Mouse (Mus musculus) A20 (cell line): ENCODE measurements at regions not wholly inside any gene's neighbourhood (a gene's known extent, or its start where the extent isn't known, plus 50 kb on each side); places are given as distances from the start of the nearest gene placed in this dataset.

Experiments
- DNase-seq: peaks from one replicate; pipeline ENCODE4 v3.0.0-alpha.2; 2011; ENCODE audit warnings: low read depth, low spot score

DNA sequence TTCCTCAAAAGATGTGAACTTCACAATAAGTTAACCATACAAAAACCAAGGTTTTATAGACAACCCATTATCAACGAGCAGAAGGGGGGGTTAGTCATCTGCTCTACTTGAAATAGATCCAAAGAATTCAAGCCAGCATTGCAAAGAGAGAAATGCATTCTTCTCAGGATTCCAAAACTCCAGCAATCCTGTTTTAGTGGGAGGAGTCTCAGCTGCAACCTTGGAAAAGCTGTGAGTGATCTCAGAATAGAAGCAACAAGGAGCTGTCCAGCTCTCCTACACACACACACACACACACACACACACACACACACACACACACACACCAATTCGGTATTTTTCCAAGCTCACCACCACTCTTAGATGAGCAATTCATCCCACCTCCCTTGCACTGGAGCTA lies 149.0 kb upstream of the BC052040 start:
- DNase-seq = no peak

DNA sequence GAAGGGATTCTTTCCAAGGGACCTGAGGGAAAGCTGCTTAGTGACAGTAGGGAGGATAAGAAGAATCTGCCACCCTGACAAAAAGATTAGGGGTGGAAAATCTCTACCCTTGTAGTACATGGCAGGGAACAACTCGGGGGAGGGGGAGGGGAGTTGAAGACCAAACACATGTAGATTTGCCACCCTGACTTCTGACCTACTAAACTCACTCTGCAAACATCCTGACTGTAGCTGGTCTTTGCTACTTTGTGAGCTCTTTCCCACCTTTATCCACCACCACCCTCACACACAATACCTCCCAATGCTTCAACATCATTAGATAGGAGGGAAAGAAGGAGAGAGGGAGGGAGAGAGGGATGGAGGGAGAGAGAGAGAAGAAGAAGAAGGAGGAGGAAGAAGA lies 140.4 kb upstream of the BC052040 start:
- DNase-seq = no peak

DNA sequence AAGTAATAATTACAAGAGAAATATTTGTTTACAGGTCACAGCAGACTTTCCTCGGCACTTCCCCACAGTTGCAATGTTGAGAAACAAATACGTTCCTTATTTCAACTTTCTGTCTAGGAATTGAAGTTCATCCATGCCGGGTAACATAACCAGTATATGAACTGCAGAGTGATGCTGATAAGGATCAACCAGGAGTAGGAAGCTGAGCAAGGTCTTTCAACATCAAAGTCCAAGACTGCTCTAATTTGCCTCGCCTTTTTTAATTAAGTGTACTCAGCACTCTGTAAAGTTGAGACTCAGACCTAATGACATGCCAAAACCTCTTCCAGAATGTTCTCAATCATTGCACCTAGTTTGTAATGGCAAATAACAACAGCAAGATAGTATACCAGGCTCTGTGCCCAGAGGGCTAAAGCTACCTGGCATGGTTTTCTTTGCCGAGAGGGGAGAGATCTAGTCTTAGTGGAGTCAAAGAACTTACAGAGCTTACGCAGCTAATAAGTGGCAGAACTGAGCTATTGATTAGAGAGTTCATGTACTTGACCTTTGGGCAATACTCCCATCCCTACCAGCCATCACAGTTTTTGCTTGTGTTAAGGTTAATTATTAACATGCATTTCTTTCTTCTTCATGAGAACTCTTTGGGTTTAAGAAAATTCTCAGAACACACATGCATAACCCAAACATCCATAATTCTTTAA lies 131.6 kb upstream of the BC052040 start:
- no peak for DNase-seq

DNA sequence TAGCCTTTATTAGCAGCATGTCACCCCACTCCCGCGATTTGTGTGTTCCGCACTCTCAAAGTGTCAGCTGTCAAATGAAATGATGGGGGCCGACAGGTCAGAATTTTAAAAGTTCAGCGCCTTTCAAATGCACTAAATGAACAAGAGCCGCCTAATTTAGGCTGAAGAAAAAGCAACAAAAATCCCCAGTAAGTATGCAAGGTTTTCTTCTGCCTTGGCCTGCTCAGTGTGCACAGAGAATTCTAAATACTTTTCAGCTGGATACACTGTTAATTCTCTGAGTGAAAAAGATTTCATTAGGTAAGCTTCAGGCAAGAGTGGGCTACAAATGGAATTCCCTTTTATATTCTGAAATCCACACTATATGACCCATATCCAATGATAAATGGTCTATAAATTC lies 125.9 kb upstream of the BC052040 start:
- DNase-seq = no peak

DNA sequence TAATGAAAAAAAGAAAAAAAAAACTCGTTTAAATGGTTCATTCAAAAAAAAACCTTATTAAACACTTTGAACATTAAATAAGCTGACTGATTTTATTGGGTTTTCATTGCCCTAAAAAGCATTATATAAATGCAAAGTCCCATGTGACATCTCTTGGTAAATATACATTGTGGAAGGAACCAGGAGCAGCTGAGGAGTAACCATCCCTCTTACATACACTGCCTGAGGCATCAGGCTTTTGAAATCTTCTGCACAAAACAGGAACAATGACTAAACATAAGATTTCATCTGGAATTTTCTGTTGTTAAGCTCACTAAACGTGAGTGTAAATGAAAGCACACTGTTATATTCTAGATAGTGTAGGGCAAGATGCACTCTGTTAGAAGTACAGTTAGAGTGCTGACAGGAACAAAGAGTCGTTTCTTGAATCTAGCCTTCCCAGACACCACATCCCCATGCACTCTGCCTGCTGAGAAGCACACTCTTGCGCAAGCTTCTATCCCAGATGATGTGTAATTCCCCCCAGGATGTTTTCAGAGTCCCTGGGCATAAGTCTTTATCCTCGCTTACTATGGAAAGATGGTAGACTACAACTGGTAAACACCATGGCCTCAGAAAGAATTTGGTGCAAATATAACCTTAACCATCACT lies 125.0 kb upstream of the BC052040 start:
- no peak for DNase-seq

DNA sequence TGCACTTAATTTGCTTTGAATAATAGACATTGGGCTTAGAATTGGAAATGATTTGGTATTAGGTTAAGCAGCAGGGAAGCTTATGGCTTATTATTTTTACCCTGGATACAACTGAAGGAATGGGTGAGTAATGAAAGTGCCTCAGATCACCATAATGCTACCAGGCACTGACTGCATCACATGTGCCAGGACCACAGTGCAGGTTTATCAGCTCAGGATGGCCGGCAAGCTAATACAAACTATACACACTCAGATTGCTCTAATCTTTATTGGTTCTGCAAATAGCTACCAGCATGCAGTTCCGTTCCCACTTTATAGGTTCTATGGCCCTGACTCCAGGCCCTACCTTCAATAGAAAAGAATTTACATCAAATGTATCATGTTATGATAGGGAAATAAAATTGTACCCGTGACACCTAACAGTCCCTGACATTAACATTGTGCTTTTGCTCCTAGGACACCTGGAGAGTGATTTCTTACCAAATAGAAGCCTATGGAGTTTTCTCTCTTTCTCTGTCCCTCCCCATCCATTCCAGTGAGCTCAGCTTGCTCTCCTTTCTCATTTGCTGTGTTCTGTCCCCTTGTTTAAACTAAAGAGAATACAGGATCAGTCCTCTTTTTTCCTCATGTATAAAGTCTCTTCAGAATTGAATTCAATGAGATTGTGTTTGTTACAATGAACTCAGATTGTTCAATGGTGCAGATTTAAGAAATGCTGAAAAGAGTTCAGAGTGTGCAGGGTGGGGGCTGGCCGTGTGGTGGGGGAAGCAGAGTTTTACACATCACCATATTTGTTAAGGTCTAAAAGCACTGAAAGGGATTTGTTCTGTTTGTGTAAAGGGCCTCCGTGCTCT lies 121.3 kb upstream of the BC052040 start:
- DNase-seq = no peak

DNA sequence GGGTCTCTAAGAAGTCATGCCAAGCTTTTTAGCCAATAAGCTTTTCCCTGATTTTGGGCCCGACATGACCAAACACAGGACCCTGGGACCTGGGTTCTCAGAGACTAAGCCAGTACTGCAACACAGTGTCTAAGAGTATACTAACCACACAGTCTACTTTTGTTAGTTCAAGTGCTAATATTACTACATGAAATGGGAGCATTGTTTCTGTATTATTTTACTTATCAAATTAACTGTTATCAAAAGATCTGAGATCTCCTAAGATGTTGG lies 120.7 kb upstream of the BC052040 start:
- no peak for DNase-seq

DNA sequence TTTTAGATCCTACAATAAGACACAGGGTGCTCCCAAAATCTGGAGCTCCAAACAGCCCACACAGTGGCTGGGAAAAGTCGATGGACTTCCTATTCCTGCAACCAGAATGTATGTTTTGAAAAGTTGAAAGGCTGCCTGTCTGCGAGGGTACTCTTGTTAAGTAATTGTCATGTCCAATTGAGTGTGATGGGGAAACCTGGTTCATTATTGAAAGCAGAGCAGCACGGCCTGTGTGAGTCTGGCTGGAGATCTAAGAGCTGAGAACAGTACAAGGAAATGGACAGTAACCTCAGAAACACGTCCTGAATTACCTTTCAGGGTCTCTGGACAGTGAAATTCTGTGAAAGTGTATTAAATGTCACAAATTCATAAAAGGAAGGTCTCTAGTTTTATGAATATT lies 115.3 kb upstream of the BC052040 start:
- no peak for DNase-seq

DNA sequence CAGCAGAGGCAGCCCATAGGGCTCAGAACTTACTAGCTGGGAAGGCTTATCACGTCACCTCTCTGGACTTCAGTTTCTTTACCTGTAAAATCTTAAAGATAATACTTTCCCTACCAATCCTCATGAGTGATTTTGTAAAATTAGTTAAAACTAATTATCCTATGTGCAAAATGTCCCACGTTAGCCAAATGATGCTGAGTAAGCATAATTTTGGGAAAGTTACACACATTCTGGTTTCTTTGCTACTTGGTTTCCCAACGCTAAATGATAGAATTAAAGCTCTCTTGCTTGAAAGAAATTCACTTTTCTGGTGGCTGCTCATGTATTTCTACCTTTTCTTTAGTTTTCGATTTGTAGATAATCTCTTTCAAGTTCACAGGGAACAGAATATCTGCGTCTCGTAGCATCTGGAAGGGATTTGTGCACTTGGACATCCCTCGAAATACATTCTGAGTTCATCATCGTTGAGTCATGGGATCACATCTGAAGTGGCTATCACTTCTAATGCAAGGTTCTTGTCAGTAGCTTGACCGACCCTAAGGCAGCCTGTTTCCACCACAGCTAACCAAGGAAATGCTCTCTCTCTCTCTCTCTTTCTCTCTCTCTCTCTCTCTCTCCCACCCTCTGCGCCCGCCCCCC lies 114.3 kb upstream of the BC052040 start:
- DNase-seq = no peak

DNA sequence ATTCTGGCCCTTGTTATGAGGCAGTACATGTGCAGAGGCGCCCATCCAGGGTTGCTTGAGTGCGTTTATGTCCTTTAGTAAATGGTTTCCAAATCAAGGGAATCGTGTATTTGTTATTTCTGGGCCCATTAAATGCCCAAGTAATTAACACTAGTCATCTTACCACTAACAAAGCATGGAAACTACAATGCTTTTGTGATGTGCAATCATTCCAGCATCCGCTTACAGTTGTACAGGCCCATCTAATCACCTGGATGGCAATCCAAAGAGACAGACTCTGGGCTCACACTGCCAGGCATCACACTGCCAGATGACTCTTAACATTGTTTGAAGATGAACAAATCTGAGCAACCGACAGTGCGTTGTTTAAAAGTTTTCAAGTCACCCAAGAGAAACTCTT lies 113.6 kb upstream of the BC052040 start:
- DNase-seq = no peak

DNA sequence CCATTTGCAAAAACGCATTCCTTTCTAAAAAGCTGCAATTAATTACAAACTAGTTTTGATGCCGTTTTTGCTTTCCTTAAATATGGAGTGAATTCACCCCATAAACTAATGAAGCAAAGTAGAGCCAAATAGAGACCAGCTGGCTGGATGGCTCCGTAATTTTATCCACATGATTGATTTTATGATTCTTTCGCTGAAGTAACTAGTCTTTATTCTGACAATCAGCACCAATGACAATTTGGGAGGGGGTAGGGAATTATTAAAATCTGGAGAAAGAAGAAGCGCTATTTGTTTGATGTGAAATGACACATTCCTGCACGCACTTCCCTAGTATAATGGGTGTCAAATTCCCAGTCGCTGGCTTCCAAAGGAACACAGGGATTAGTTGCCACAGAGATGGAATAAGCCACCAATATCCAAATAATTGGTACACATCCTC lies 113.0 kb upstream of the BC052040 start:
- DNase-seq = no peak

DNA sequence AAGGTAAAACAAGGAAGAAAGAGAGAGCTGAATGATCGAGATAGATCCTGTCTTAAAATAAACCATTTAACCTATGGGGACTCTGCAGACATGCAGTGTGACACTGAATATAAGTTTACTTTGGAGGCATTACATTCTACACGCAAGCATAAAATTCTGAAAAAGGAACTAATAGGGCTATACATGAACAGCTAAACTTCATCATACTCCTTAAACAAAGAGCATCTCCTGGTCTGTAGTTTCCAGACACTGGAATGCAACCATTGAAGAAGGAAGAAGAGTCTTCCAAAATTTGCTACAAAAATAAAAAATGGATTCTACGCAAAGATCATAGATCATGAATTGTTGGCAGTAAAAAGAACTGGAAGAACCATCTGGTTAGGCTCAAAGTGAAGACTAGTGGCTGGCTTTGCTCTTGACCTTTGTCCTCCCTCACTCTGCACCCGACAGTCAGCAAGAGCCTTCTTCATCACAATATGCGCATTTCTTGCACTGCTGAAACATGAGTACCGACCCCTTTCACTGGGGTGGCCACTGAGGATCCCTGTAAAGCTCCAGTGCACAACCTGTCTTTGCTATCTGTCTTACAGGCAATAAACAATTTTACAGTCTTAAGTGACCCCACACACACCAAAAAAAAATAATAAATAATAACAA lies 112.2 kb upstream of the BC052040 start:
- no peak for DNase-seq

DNA sequence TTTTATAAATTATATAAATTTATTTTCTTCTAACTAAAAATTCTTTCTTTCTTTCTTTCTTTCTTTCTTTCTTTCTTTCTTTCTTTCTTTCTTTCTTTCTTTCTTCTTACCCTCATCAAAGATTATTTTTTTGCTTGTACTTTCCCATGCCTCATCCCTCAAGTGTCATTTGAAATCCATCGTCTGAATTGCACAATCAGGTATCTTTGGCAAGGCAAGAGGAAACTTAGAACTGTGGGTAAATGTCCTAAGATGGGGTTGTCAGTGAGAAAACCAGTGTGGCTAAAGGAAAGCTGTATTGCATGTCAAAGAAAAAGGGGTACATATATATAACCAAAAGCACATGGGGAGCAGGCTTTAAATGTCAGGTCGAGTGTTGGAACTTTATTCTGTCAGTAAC lies 109.1 kb upstream of the BC052040 start:
- no peak for DNase-seq

DNA sequence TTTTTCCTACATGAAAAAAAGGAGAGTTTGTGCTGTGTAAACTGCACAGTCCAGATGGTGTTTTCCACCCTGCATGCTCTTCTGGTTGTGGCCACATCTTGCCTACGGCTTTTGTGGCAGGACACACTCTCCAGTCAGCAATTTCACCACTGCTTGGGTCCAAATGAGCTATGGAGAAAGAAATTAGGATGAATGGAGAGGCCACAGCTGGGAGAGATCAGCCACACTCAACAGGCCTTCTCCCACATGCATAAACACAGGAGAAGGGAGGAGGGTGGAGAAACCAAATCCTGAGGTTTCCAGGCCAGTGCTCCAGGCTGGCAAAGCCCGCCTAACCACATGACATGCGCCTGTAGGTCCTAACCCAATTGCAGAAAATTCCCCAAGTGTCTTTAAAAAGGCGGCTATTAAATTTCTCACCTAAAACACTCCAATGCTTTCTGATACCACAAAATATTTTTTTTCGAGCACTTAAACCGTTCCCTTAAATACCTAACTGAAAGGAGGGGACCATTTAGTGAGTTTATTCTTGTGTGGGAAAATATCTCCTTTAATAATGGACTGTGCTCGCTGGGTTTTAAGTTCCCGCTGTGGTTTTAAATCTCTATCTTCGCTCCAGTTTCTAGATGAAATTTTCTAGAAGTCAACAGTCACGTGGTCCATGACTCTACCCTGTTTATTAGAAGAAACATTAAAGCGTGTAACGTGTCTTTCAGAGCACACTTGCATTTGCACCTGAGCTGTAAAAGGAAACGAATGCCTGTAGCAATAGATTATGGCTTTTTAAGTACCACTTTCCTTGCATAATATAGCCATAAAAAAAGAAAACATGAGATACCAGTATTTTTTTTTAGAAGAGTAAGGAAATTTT lies 97.9 kb upstream of the BC052040 start:
- no peak for DNase-seq

DNA sequence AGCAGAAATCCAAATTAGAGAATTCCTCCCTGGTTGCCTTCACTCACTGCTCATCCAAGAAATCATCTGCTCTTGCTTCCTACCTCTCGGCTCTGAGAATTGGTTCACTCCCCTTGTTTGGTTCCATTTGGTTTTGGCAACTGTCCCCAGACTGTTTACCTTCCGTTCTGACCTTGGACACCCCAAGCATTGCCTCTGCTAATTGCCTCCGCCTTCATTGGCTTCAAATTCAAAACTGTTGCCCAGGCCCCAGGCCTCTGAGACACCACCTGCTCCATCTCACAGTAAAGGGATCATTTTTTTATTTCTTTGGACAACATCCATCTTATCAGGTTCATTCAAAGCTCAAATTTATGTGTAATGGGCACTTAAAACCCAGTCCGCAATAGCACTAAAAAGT lies 93.1 kb upstream of the BC052040 start:
- DNase-seq = no peak

DNA sequence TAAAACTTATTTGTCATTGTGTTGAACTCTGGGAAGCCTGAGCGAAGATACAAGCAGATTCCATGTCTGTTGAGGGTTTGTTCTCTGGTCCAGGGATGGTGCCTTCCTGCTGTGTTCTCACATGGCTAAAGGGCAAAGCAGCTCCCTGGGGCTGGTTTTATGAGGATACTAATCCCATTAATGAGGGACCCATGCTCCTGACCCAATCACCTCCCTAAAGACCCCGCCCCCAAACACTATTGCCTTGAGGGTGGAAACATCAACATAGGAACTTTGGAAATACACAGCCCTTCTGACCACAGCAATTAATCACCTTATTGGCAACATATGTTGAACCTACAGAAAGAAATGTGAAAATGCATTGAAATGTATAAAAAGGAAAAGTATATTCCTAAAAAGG lies 88.5 kb upstream of the BC052040 start:
- no peak for DNase-seq

DNA sequence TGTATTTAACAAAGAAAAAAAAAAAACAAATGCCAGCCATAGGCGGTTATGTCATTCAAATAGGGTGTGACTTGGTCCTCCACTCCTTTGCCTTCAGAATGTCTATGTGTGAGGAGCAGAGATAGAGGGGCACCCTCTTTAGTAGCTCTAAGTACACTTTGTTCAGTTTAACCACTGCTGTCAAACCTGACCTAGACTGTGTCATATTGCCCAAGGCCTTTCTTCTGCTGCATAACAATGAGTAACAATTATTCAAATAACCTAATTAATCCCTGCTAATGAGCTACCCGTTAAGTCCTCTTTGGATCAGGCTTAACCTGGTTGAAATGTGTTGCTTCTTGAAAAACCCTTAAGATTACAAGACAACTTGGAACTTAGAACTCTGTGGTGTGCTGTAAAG lies 81.6 kb upstream of the BC052040 start:
- DNase-seq = no peak

DNA sequence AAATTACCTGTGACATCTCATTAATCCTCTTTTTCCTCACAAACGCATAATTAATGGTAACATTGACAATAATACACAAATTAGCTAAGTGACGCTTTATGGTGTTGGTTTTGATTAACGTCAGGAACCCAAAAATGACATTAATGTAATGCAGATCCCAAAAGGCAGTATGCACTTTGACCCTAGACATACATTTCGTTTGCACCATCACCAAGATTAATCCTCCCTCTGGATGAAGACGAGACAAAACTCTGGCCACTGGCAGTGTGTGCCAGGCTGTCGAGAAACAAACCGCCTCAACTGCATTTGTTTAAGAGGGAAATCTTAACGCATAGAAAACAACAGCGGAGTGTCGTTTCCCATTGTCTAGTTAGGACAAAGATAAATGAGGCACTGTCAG lies 72.0 kb upstream of the BC052040 start:
- no peak for DNase-seq

DNA sequence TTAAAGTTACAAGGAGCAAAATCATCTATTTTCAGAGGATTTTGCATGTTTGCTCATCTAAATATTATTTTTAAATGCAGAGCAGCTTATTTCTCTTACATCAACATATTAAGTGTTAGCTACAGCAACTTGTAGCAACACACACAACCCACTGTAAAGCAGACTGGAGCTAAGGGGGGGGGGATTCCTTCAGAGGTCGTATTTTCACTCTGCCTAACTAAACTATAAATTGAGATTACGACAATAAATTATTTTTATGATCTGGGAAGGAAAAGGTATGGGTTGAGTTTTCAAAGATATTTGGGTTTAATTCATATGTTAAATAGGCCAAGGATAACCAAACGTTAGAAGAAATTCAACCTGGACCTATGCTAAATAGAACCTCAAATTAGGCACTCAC lies 70.4 kb upstream of the BC052040 start:
- DNase-seq = no peak

DNA sequence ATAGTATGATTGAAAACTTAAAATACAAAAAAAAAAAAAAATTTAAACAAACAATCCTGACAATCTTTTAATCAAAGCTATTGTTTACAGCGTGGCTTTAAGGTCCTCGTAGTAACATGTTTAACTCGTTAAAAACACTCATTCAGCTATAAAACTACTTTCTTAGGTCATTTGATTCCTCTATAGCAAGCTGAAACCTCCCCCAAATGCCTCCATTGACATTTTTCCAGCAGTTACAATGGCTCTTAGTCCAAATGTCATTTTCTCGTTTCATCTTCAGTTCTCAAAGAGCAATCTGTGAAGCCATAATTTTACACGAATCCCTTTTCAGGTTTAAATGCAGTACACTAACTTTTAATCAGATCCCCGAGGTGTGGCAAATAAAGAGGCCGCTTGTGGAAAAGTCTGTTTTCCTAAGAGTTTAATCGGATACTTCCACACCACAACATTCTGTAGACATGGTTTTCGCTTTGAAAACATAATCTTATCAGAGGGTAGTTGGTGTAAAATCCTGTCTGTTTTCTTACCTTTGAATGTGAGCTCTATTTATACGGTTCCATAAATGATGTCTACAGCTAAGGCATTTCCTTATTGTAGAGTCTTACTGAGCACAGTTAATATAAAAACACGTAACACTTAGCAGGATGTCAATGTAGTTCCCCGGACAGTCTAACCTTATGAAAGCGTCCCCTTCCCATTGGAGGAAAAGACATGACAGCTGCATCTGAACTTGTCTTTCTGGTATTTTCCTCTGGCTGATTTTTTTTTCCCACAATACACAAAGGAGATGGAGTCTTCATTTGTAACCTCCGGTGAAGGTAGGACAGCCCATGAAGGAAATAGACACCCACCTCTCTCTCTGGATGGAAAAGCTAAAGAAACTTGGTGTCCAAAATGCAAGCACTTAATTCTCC lies 69.6 kb upstream of the BC052040 start:
- DNase-seq = no peak
